Mouse (Mus musculus) G1E (cell line): ENCODE measurements around the gene Lipe. TPM values are rescaled to one million over a fixed set of nuclear protein-coding genes. Genes with fewer than 3 reads are reported as not detected.

ENCODE experiments used
- ATAC-seq: 2 replicates; pipeline ENCODE4 v1.8.0; 2016; ENCODE audit warnings: mild to moderate bottlenecking; ENCODE audit not compliant: insufficient number of reproducible peaks, poor library complexity, low FRiP score, severe bottlenecking; ENCODE audit errors: extremely low read depth
- DNase-seq: peaks from one replicate; pipeline ENCODE4 v3.0.0; 2012; ENCODE audit warnings: low spot score
- H3K27me3 ChIP-seq: 2 replicates; pipeline ENCODE4 v1.6.1; 2012; ENCODE audit warnings: mild to moderate bottlenecking, low read length, inconsistent platforms; ENCODE audit not compliant: insufficient read depth
- H3K36me3 ChIP-seq: replicated peaks from 2 replicates; pipeline ENCODE3; 2012; ENCODE audit warnings: mild to moderate bottlenecking, inconsistent platforms
- H3K4me1 ChIP-seq: 2 replicates; pipeline ENCODE4 v1.6.1; 2012; ENCODE audit warnings: low read depth, low read length, inconsistent platforms, mixed read lengths; ENCODE audit not compliant: insufficient read depth
- H3K4me3 ChIP-seq: 2 replicates; pipeline ENCODE4 v1.5.1; 2012; ENCODE audit warnings: low read depth, mild to moderate bottlenecking, inconsistent platforms, low read length, moderate library complexity, mixed read lengths
- H3K9me3 ChIP-seq: replicated peaks from 2 replicates; pipeline ENCODE4 v1.6.1; 2012; ENCODE audit warnings: inconsistent platforms
- CTCF ChIP-seq: IDR thresholded peaks from 2 replicates; pipeline ENCODE4 v1.5.1; 2012; ENCODE audit warnings: low read depth, low read length, inconsistent platforms, mixed read lengths
- GATA1 ChIP-seq: IDR thresholded peaks from 2 replicates; pipeline ENCODE4 v1.6.1; 2012; ENCODE audit warnings: borderline replicate concordance, low read length, inconsistent platforms, mixed read lengths
- GATA2 ChIP-seq: IDR thresholded peaks from 2 replicates; pipeline ENCODE4 v1.6.1; 2012; ENCODE audit warnings: low read depth, low read length, inconsistent platforms, borderline replicate concordance
- POLR2AphosphoS5 ChIP-seq: IDR thresholded peaks from 2 replicates; pipeline ENCODE4 v1.6.1; 2012; ENCODE audit warnings: low read depth, low read length, inconsistent platforms; ENCODE audit not compliant: insufficient replicate concordance
- TAL1 ChIP-seq: conservative IDR thresholded peaks from 2 replicates; pipeline ENCODE4 v1.6.1; 2012; ENCODE audit warnings: low read depth, low read length, inconsistent platforms, mixed read lengths
- polyA plus RNA-seq: library from polyadenylated mRNA; stranded (reverse); fragments of >175 nt; gene quantifications from 2 replicates; pipeline ENCODE4 v1.2.3, GENCODE M21; 2012
- total RNA-seq, 2 experiments: library from RNA; stranded (forward) in 1 of 2; stranded (reverse) in 1 of 2; fragments of 200-1000 nt in 1 of 2; fragments of >200 nt in 1 of 2; fragmentation: Nextera tagmentation in 1 of 2; gene quantifications; 2 replicates each; pipeline ENCODE4 v1.2.3; 2014 to 2017

The Lipe gene
- total and polyA plus RNA-seq, 3 experiments: 4.6 to 15.7 (median 6.1) TPM

DNA sequence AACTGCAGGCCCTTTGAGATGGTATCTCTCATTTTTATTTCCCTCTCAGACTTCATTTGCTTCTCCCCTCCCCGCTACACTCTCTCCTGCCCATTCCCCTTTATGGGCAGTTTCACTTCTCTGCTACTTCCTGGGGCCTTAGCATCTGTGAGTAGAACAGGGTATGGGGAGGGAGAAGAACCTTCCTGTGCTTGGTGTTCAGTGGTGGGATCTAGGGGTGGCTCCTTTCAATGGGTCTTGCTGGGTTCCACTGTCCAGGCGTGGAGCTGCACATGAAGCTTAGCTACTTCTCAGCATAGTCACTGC is 37.0 kb upstream of the Lipe start:
- H3K4me3 ChIP-seq: no peak overlapping the region
- H3K4me1 ChIP-seq: no peaks in the 10 kb centered on the region
- no peaks in the 10 kb centered on the region for H3K27me3 ChIP-seq
- H3K9me3 ChIP-seq: no peaks in the 10 kb centered on the region
- H3K36me3 ChIP-seq: no peaks in the 10 kb centered on the region
- TF ChIP-seq GATA2: no peak
- TF ChIP-seq CTCF: no peak
- ATAC-seq (no peak), DNase-seq (no peak)

DNA sequence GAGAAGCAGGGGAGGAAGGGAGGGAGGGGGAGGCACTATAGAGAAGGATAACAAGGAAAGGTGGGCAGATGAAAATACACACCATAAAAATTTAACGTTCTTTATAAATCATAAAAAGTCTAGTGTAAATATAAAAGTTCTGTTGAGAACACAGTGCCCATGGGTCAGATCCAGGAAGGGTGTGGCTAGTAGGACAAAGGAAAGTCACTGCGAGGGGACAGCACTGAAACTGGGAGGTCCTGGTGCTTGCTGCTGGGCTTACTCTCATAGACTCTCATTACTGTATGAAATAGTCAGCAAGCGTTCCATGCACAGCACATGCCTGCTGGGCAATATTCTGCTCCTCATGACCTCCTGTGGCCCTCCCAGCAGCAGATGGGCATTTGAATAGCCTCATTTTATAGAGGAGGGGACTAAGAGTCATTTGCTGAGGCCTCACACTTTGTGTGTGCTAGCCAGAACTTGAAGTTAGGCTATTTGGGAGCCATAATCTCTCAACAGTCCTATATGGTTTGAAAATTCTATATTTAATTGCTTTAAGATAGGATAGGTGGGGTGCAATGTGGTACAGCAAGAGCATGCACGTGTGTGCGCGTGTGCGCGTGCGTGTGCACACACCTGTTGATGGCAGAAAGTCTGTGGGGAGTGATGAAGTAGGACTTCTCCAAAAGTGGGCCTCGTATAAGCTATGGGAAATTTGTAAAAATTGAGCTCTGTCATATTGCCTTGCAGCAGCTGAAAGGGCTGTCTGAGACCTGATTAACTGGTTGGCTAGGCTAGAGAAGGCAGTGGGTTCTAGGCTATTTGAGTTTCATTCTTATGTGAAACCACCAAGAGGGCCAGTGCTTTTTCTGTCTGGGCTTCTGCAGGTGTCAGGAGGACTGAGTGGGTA is 36.4 kb upstream of the Lipe start:
- Histone ChIP-seq H3K4me1 (no peaks in the 10 kb centered on the region), H3K36me3 (no peaks in the 10 kb centered on the region), H3K4me3 (no peak overlapping the region), H3K9me3 (no peaks in the 10 kb centered on the region), H3K27me3 (no peaks in the 10 kb centered on the region)
- TF ChIP-seq CTCF: no peak
- no peak for TF ChIP-seq POLR2AphosphoS5
- TF ChIP-seq GATA1: no peak
- no peak for TF ChIP-seq TAL1
- no peak for TF ChIP-seq GATA2
- DNase-seq: no peak
- no peak for ATAC-seq

- no peaks in the 10 kb centered on the region for H3K4me1 ChIP-seq
- no peak for ATAC-seq
- no peaks in the 10 kb centered on the region for H3K36me3 ChIP-seq
- DNase-seq: no peak
- H3K27me3 ChIP-seq: no peaks in the 10 kb centered on the region
- H3K9me3 ChIP-seq: no peaks in the 10 kb centered on the region
- H3K4me3 ChIP-seq: no peak overlapping the region
- TF ChIP-seq GATA2 (no peak), CTCF (no peak), TAL1 (no peak), POLR2AphosphoS5 (no peak)
Observed at GRCm38 (mm10) chr7:25433781-25434560, 35.5 kb upstream of the Lipe start.

- H3K4me1 ChIP-seq: no peaks in the 10 kb centered on the region
- no peaks in the 10 kb centered on the region for H3K27me3 ChIP-seq
- no peaks in the 10 kb centered on the region for H3K36me3 ChIP-seq
- DNase-seq: no peak
- H3K4me3 ChIP-seq: no peak overlapping the region
- ATAC-seq: no peak
- no peaks in the 10 kb centered on the region for H3K9me3 ChIP-seq
- TF ChIP-seq POLR2AphosphoS5 (no peak), GATA1 (no peak), CTCF (no peak)
Observed at GRCm38 (mm10) chr7:25433007-25433541, 34.6 kb upstream of the Lipe start.

DNA sequence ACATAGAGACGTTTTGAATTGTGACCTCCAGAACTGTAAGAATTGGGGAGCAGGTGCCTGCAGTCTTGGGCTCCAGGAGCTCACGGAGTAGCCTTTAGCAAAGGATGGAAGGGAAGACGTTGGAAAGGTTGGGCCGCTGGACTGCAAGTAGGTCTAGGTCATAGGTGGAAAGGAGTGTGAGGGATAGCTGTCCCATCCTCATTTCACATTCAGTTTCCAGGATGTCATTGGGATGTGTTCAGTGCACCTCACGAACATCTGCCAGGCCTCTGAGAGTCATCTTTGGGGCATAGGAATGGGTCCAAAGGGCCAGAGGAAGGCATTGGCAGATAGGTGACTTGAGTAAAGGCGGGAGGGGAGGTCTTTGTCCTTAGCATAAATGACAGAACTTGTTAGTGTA is 33.9 kb upstream of the Lipe start:
- no peaks in the 10 kb centered on the region for H3K4me1 ChIP-seq

More for the DNA sequence above, 33.9 kb upstream of the Lipe start:
- Histone ChIP-seq H3K9me3 (no peaks in the 10 kb centered on the region), H3K36me3 (no peaks in the 10 kb centered on the region), H3K27me3 (no peaks in the 10 kb centered on the region), H3K4me3 (no peak overlapping the region)
- DNase-seq: no peak
- no peak for TF ChIP-seq GATA1
- TF ChIP-seq CTCF: no peak
- TF ChIP-seq POLR2AphosphoS5: no peak
- TF ChIP-seq GATA2: no peak
- TF ChIP-seq TAL1: no peak
- no peak for ATAC-seq
